Mouse (Mus musculus): Measurements from ENCODE around the gene Fbxl14.
"Not testable (repeated sequence)": the region's sequence is repeated elsewhere in the genome, so short reads cannot be mapped to it uniquely, and the experiment has no call there.

The Fbxl14 gene

GRCm38 (mm10) chr6:119479343-119479875, at the start of gene Fbxl14:
Fbxl14 (plus strand) TSS chr6:119479668.
- DNase-seq (ENCODE audit: low spot score): no peak

GRCm38 (mm10) chr6:119430508-119430907, 49.0 kb upstream of the Fbxl14 start:
- DNase-seq (ENCODE audit: low spot score): no peak

DNA sequence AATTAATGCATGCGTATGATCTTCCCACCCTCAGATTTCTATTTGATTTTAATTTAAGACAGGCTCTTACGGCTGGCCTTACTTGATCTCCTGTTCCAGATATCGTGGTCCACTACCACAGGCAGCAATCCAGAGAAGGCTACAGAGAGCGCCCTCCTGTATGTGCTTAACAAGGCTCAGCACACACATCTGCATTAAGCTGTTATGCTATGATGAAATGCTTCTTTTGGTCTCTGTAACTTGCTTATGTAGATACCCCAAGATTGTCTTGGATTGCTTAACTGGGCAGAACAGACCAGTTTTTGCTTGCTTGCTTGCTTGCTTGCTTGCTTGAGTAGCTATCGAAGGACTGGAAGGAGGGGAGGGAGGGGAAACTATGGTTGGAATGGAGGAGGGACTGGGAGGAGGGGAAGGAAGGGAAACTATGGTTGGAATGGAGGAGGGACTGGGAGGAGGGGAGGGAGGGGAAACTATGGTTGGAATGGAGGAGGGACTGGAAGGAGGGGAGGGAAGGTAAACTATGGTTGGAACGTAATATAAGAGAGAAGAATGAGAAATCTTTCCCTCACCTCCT, 47.6 kb upstream of the Fbxl14 start:
- no peak for DNase-seq (ENCODE audit: low spot score)

DNA sequence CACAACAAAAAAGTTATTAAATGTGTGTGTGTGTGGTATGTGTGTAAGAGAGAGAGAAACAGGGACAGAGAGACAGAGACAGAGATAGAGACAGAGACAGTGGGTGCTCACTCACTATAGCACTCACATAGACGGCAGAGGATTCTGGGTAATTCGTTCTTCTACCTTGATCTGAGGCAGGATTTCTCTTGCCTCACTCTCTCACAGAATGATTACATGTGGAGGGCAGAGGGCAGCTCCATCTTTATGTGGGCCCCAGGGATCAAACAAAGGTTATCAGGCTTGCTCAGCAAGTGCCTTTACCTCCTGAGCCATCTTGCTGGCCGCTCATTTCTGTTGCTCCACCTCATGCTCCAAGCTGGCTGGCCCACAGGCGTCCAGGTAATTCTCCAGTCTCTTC, 45.1 kb upstream of the Fbxl14 start:
- DNase-seq (ENCODE audit: low spot score): no peak

- no peak for DNase-seq (ENCODE audit: low spot score)
Observed at GRCm38 (mm10) chr6:119437894-119438761, 41.3 kb upstream of the Fbxl14 start.

DNA sequence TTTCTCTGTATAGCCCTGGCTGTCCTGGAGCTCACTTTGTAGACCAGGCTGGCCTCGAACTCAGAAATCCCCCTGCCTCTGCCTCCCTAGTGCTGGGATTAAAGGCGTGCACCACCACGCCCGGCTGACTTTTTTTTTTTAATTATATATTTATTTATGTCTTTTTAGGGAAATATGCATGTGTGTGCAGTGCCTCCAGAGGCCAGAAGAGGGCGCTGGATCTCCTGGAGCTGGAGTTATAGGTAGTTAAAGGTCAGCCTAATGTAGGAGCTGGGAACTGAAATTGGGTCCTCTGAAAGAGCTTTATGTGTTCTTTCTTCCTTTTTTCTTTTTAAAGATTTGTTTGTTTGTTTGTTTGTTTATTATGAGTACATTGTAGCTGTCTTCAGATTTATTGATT, 36.7 kb upstream of the Fbxl14 start:
- DNase-seq (ENCODE audit: low spot score): not testable (repeated sequence)

- DNase-seq (ENCODE audit: low spot score): no peak
Observed at GRCm38 (mm10) chr6:119443742-119444645, 35.5 kb upstream of the Fbxl14 start.

DNA sequence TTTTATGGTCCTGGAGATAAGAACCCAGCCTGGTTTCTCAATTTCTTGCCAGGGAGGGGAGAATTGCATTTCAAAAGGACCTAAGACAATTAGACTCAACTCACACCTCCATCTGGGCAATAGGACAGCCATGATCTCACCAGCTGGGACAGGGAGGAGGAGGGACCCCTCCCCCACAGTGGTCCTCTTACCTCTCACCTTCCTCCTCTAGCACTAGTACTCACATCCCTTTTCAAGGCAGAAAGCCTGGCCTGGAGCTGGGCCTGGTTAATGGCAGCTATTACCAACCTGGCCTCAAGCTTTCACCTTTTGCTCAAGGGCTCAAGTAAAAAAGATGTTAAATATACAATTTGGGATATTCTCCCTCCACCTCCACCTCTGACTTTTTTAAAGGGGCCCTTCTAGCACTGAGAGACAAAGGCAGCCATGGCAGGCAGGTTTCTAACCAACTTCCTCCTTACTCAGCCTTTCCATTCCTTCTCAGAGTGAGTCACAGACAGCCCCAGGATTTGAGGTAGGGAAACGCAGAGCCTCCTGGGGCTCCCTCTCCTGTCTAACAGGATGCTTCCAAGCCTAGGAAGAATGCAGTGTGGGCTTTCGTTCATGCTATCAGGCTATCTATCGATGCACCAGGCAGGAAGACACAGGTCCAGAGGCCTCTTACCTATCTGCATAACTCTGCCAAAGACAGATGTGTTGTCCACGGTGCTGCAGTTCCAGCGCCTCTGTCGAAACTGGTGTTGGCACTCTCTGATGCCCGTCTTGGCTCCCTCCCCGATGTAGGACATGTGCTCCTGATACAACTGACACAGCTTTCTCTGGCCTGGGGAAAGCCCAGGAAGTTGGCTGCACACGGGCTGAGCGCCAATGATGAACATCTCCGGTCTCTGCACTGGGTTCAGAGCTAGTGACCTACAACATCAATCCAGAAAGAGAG, 33.5 kb upstream of the Fbxl14 start:
- DNase-seq (ENCODE audit: low spot score): no peak

- no peak for DNase-seq (ENCODE audit: low spot score)
Observed at GRCm38 (mm10) chr6:119448321-119449059, 31.0 kb upstream of the Fbxl14 start.

DNA sequence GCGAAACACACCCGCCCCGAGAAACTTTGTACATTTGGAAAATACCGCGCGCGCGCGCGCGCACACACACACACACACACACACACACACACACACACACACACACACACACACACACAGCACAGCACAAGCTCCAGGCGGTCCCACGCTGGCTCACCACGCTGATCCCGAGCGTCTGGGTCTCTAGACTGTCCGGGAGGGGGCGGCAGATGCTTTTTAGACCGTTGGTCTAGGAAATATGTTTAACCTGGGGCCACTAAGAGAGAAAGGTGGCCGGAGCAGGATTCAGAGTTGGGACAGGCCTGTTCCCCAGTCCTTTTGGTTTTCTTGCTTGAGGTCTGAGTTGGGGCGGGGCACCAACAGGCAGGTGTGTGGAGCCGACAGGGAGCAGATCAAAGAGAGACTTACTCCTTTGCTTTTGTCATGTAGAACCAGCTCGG, 30.4 kb upstream of the Fbxl14 start:
- DNase-seq (ENCODE audit: low spot score): no peak

- no peak for DNase-seq (ENCODE audit: low spot score)
Observed at GRCm38 (mm10) chr6:119450965-119451943, 28.2 kb upstream of the Fbxl14 start.

- no peak for DNase-seq (ENCODE audit: low spot score)
Observed at GRCm38 (mm10) chr6:119451981-119452499, 27.4 kb upstream of the Fbxl14 start.

GRCm38 (mm10) chr6:119458166-119458565, 21.3 kb upstream of the Fbxl14 start:
- DNase-seq (ENCODE audit: low spot score): no peak

DNA sequence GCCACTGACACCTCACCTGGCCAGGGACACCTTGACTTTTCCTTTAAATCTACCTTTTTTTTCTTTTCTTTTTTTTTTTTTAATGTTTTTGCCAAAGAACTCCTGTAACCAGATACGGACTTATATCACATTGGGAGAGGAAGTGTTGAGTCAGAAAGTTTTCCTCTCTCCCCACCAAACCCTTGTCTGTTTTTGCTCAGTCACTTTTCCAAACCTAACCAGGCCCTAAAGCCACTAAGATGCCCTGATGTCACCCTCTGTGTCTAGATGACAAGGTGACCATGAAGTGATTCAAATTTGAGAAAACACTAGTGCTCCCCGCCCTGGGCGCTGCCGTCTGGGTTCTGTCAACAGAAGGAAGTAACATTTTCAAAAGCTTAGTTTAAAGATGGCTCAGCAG, 20.4 kb upstream of the Fbxl14 start:
- DNase-seq (ENCODE audit: low spot score): no peak

- DNase-seq (ENCODE audit: low spot score): no peak
Observed at GRCm38 (mm10) chr6:119460391-119460790, 19.1 kb upstream of the Fbxl14 start.

DNA sequence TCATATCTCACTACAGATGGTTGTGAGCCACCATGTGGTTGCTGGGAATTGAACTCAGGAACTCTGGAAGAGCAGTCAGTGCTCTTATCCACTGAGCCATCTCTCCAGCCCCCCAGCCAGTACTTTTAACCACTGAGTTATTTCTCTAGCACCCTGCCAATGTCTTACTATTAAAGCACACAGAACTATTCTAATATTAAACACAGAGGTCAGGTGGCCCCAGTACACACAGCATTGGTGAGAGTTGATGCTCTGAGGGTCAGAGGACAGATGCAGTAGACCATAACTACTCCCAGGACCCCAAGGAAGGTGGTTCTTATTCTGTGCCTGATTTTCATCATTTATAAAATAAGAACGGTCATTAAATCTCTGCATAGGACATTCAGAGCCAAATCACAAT, 13.3 kb upstream of the Fbxl14 start:
- DNase-seq (ENCODE audit: low spot score): no peak

DNA sequence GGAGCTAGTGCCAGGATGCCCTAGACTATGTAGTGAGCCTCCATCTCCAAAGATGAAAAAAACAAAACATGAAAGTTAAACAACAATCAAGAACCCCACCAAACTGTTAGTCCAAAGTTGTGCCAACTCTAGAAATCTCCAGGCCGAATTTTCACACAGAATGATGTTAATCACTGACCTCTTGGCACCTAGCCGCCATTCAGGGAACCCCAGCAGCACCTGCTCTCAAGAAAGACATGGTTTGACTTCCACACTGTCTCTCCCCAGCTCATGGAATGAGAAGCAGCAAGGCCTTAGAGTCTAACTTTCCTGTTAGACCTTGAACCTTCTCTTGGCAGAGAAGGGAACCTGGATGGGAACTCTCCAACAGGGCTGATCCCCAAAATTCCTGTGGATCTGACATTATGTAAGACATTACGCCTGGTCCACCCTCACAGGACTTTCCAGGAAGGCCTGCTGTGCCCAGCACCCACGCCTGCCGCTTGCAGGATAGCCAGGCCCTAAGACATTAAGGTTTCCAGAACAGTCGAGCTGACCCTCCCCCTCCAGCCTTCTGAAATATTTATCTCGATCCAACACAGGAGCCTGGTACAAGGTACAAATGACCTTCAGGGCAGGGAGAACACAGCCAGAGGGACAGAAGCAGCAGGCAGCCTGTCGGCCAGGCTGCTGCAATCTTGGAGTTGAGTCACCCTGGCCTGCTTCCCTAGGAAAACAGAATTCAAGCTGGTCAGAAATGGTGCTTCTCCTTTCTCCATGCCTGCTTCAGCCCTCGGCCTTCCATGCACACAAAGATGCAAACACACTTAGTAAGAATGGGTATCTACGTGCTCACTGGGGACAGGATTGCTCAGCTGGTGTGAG, 12.3 kb upstream of the Fbxl14 start:
- no peak for DNase-seq (ENCODE audit: low spot score)

DNA sequence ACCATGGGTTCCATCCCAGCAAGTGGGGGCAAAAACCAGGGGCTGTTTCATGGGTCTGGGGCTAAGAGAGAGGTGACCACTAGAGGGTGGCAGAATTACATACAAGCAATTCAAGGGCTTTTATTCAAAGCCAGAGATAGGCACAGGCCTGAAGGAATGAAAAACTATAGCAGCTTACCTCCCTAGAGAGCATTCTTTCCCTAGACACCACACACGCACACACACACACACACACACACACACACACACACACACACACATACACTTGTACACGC, 11.7 kb upstream of the Fbxl14 start:
- DNase-seq (ENCODE audit: low spot score): no peak
